ENCODE assay signal across 13 mouse cellular contexts in genomic region chr11:85888451-85888961, GRCm38 (mm10). TPM values are rescaled to one million over a fixed set of nuclear protein-coding genes. Genes with fewer than 3 reads are reported as not detected.
DNase-seq lines count a peak whose midpoint lies in the region; ATAC-seq lines count a peak whose summit lies in the region.
"Had no signal": no experiment of that assay in that cellular context is flagged by ENCODE, and none has a peak within 500 bp of the region (broad histone marks: within the 10 kb centered on the region; RNA-seq: fewer than 3 reads in every experiment).

No protein-coding gene starts in this region.

- WGBS in heart, embryonic 16.5 days: 4% methylated on average over 26 of the region's 26 CpGs
- 2% methylated on average over 26 of the region's 26 CpGs for WGBS in midbrain, embryonic 12.5 days
- WGBS in midbrain, embryonic 16.5 days: 5% methylated on average over 26 of the region's 26 CpGs
- 4% methylated on average over 26 of the region's 26 CpGs for WGBS in intestine, embryonic 15.5 days
- WGBS in neural tube, embryonic 12.5 days: 2% methylated on average over 26 of the region's 26 CpGs

- no peak for ATAC-seq in heart, embryonic 16.5 days (replicated peaks; ENCODE audit: extremely low read depth, insufficient read depth, low FRiP score)
- ATAC-seq in midbrain, embryonic 12.5 days (ENCODE audit: low FRiP score, low read depth): no peak
- ATAC-seq in midbrain, embryonic 16.5 days: no peak
- peak; percentile 83 for ATAC-seq in intestine, embryonic 15.5 days
- no peak for ATAC-seq in neural tube, embryonic 12.5 days (ENCODE audit: low FRiP score, low read depth)

- no peak overlapping the region for H3K27ac ChIP-seq in heart, embryonic 16.5 days (ENCODE audit: low read length)
- no peak overlapping the region for H3K27ac ChIP-seq in midbrain, embryonic 12.5 days (replicated peaks)
- no peak overlapping the region for H3K27ac ChIP-seq in midbrain, embryonic 16.5 days (ENCODE audit: low read length)
- H3K27ac ChIP-seq in intestine, embryonic 15.5 days: no peak overlapping the region
- no peak overlapping the region for H3K27ac ChIP-seq in neural tube, embryonic 12.5 days

- no peaks in the 10 kb centered on the region for H3K36me3 ChIP-seq in heart, embryonic 16.5 days (ENCODE audit: control insufficient read depth, insufficient read depth)
- H3K36me3 ChIP-seq in midbrain, embryonic 12.5 days: no peaks in the 10 kb centered on the region
- no peaks in the 10 kb centered on the region for H3K36me3 ChIP-seq in midbrain, embryonic 16.5 days (ENCODE audit: control insufficient read depth, insufficient read depth, low read length)
- H3K36me3 ChIP-seq in intestine, embryonic 15.5 days: no peaks in the 10 kb centered on the region
- no peaks in the 10 kb centered on the region for H3K36me3 ChIP-seq in neural tube, embryonic 12.5 days

- H3K27me3 ChIP-seq in heart, embryonic 16.5 days (ENCODE audit: control insufficient read depth, insufficient read depth, low read length): peaks cover 82% of the 10 kb centered on the region
- peaks cover 87% of the 10 kb centered on the region for H3K27me3 ChIP-seq in midbrain, embryonic 12.5 days
- peaks cover 69% of the 10 kb centered on the region for H3K27me3 ChIP-seq in midbrain, embryonic 16.5 days (ENCODE audit: control insufficient read depth, insufficient read depth, low read depth, low read length)
- peaks cover 84% of the 10 kb centered on the region for H3K27me3 ChIP-seq in intestine, embryonic 15.5 days (replicated peaks)
- peaks cover 86% of the 10 kb centered on the region for H3K27me3 ChIP-seq in neural tube, embryonic 12.5 days (replicated peaks)

- H3K4me3 ChIP-seq in heart, embryonic 16.5 days (ENCODE audit: low read length): peak overlapping the region; percentile 34
- H3K4me3 ChIP-seq in midbrain, embryonic 12.5 days: 0 out of 2 replicates have a peak overlapping the region, but pooled peaks have one; percentile 1
- no peak overlapping the region for H3K4me3 ChIP-seq in midbrain, embryonic 16.5 days (ENCODE audit: low read depth, low read length)
- peak overlapping the region; percentile 6; the same call in 1 of the 2 replicates for H3K4me3 ChIP-seq in intestine, embryonic 15.5 days (replicated peaks)
- 0 out of 2 replicates have a peak overlapping the region, but pooled peaks have one; percentile 11 for H3K4me3 ChIP-seq in neural tube, embryonic 12.5 days

- no peak overlapping the region for H3K9ac ChIP-seq in heart, embryonic 16.5 days (ENCODE audit: low read length)
- H3K9ac ChIP-seq in midbrain, embryonic 12.5 days (replicated peaks): no peak overlapping the region
- H3K9ac ChIP-seq in midbrain, embryonic 16.5 days (ENCODE audit: low read depth, low read length): no peak overlapping the region
- no peak overlapping the region for H3K9ac ChIP-seq in intestine, embryonic 15.5 days
- H3K9ac ChIP-seq in neural tube, embryonic 12.5 days: no peak overlapping the region

- H3K9me3 ChIP-seq in heart, embryonic 16.5 days (replicated peaks; ENCODE audit: control insufficient read depth, low read length): no peaks in the 10 kb centered on the region
- H3K9me3 ChIP-seq in midbrain, embryonic 12.5 days: no peaks in the 10 kb centered on the region
- H3K9me3 ChIP-seq in midbrain, embryonic 16.5 days (replicated peaks; ENCODE audit: control insufficient read depth, low read length, poor library complexity, severe bottlenecking): no peaks in the 10 kb centered on the region
- no peaks in the 10 kb centered on the region for H3K9me3 ChIP-seq in intestine, embryonic 15.5 days
- H3K9me3 ChIP-seq in neural tube, embryonic 12.5 days: no peaks in the 10 kb centered on the region

- H3K4me1 ChIP-seq in heart, embryonic 16.5 days (ENCODE audit: control insufficient read depth, insufficient read depth, low read length): no peaks in the 10 kb centered on the region; the same call in 1 of the 2 replicates
- peaks cover 25% of the 10 kb centered on the region for H3K4me1 ChIP-seq in midbrain, embryonic 12.5 days
- H3K4me1 ChIP-seq in midbrain, embryonic 16.5 days (ENCODE audit: control insufficient read depth, insufficient read depth, low read length): no peaks in the 10 kb centered on the region
- peaks cover 20% of the 10 kb centered on the region for H3K4me1 ChIP-seq in intestine, embryonic 15.5 days (replicated peaks)
- peaks cover 27% of the 10 kb centered on the region for H3K4me1 ChIP-seq in neural tube, embryonic 12.5 days

- peak overlapping the region; percentile 38; the same call in 1 of the 2 replicates for H3K4me2 ChIP-seq in heart, embryonic 16.5 days (ENCODE audit: low read depth, low read length)
- no peak overlapping the region for H3K4me2 ChIP-seq in midbrain, embryonic 12.5 days (replicated peaks)
- H3K4me2 ChIP-seq in midbrain, embryonic 16.5 days (ENCODE audit: low read length): no peak overlapping the region
- peak overlapping the region; percentile 37 for H3K4me2 ChIP-seq in intestine, embryonic 15.5 days (replicated peaks)
- peak overlapping the region; percentile 22; the same call in 1 of the 2 replicates for H3K4me2 ChIP-seq in neural tube, embryonic 12.5 days (replicated peaks)

- no peak for DNase-seq in heart, postnatal 4 days
- DNase-seq in left cerebral cortex, adult 11 months (ENCODE audit: low spot score): no peak
- DNase-seq in urinary bladder, postnatal 10 days (ENCODE audit: low spot score): no peak
- DNase-seq: adrenal gland, adult 2 months had no signal

RNA-seq across cellular contexts. Expression of gene Tbx4, which starts 2.3 kb away (rescaled TPM):
- 0.72 and 5.0 TPM in 2 replicates for polyA plus RNA-seq in heart, embryonic 16.5 days (2015; fragmentation: Nextera tagmentation; extraction: Ambion mirVana)
- under 1 TPM in 1 of 2 experiments, not detected in 1; 0.09 TPM for total RNA-seq in heart, postnatal 4 days (2021)
- polyA plus RNA-seq in midbrain, embryonic 12.5 days (2016; fragmentation: Nextera tagmentation; extraction: Ambion mirVana): 0.12 and 0.19 TPM in 2 replicates
- 0.17 and 0.43 TPM in 2 replicates for polyA plus RNA-seq in midbrain, embryonic 16.5 days (2015; fragmentation: Nextera tagmentation; extraction: Ambion mirVana)
- 0.16 TPM in 1 of 2 replicates, not detected in the other for polyA plus RNA-seq in intestine, embryonic 15.5 days (2015; fragmentation: Nextera tagmentation; extraction: Ambion mirVana)
- polyA plus RNA-seq in neural tube, embryonic 12.5 days (2016; fragmentation: Nextera tagmentation; extraction: Ambion mirVana): 0.39 and 0.61 TPM in 2 replicates
- total RNA-seq: CH12.LX; granulocyte monocyte progenitor cell, adult 5-6 weeks had no signal

RNA-seq across cellular contexts. Expression of gene Gm11444, which starts 38.4 kb away (rescaled TPM):
- not detected in 2 replicates for polyA plus RNA-seq in heart, embryonic 16.5 days (2015; fragmentation: Nextera tagmentation; extraction: Ambion mirVana)
- total RNA-seq in heart, postnatal 4 days (2021): not detected
- polyA plus RNA-seq in midbrain, embryonic 12.5 days (2016; fragmentation: Nextera tagmentation; extraction: Ambion mirVana): not detected in 2 replicates
- polyA plus RNA-seq in midbrain, embryonic 16.5 days (2015; fragmentation: Nextera tagmentation; extraction: Ambion mirVana): not detected in 2 replicates
- not detected in 2 replicates for polyA plus RNA-seq in intestine, embryonic 15.5 days (2015; fragmentation: Nextera tagmentation; extraction: Ambion mirVana)
- not detected in 2 replicates for polyA plus RNA-seq in neural tube, embryonic 12.5 days (2016; fragmentation: Nextera tagmentation; extraction: Ambion mirVana)
- total RNA-seq: adrenal gland, adult 2 months; CH12.LX; granulocyte monocyte progenitor cell, adult 5-6 weeks; left cerebral cortex, postnatal 25 days had no signal
- polyA plus RNA-seq: adrenal gland, adult 2 months; stomach, embryonic 16.5 days had no signal

RNA-seq across cellular contexts. Expression of gene Tbx2, which starts 56.2 kb away (rescaled TPM):
- polyA plus RNA-seq in heart, embryonic 16.5 days (2015; fragmentation: Nextera tagmentation; extraction: Ambion mirVana): 1.4 and 3.3 TPM in 2 replicates
- 10 to 100 TPM; 11.3 to 11.5 TPM for total RNA-seq in heart, postnatal 4 days (2021)
- 0.65 and 0.84 TPM in 2 replicates for polyA plus RNA-seq in midbrain, embryonic 12.5 days (2016; fragmentation: Nextera tagmentation; extraction: Ambion mirVana)
- 0.39 and 0.57 TPM in 2 replicates for polyA plus RNA-seq in midbrain, embryonic 16.5 days (2015; fragmentation: Nextera tagmentation; extraction: Ambion mirVana)
- 4.9 and 5.6 TPM in 2 replicates for polyA plus RNA-seq in intestine, embryonic 15.5 days (2015; fragmentation: Nextera tagmentation; extraction: Ambion mirVana)
- polyA plus RNA-seq in neural tube, embryonic 12.5 days (2016; fragmentation: Nextera tagmentation; extraction: Ambion mirVana): 4.7 and 5.3 TPM in 2 replicates
- total RNA-seq: CH12.LX had no signal

Comparison
In these comparisons a context has a peak if more than half of its experiments do, and no peak if none do; other contexts are left out.
1. H3K4me2 ChIP-seq: peak in heart, embryonic 16.5 days (single experiment), intestine, embryonic 15.5 days (single experiment) and neural tube, embryonic 12.5 days (single experiment); none in midbrain, embryonic 12.5 days (single experiment) and midbrain, embryonic 16.5 days (single experiment).